Mouse (Mus musculus) heart, embryonic 10.5 days (tissue): Measurements from ENCODE around the gene Ehbp1. TPM values are rescaled to one million over a fixed set of nuclear protein-coding genes. Genes with fewer than 3 reads are reported as not detected.
A peak's percentile ranks its signal among the peaks of the same experiment; 100 is the strongest.

ENCODE experiments used
- DNase-seq: peaks from one replicate; pipeline ENCODE4 v3.0.0-alpha.2; 2017; ENCODE audit warnings: low spot score
- H3K27ac ChIP-seq: fragments of 300-500 bp; sonication (generic); 2 replicates; pipeline ENCODE4 v1.5.1; 2016; ENCODE audit warnings: mild to moderate bottlenecking
- H3K27me3 ChIP-seq: fragments of 300-500 bp; sonication (generic); 2 replicates; pipeline ENCODE4 v1.6.1; 2016; ENCODE audit warnings: mild to moderate bottlenecking; ENCODE audit not compliant: poor library complexity, insufficient read depth, severe bottlenecking
- H3K36me3 ChIP-seq: fragments of 300-500 bp; sonication (generic); 2 replicates; pipeline ENCODE4 v1.6.1; 2016; ENCODE audit warnings: mild to moderate bottlenecking, moderate library complexity
- H3K4me1 ChIP-seq: fragments of 300-500 bp; sonication (generic); 2 replicates; pipeline ENCODE4 v1.6.1; 2016; ENCODE audit warnings: mild to moderate bottlenecking
- H3K4me3 ChIP-seq: fragments of 300-500 bp; sonication (generic); 2 replicates; pipeline ENCODE4 v1.5.1; 2016; ENCODE audit warnings: mild to moderate bottlenecking, moderate library complexity
- H3K9me3 ChIP-seq: fragments of 300-500 bp; sonication (generic); 2 replicates; pipeline ENCODE4 v1.6.1; 2016; ENCODE audit warnings: mild to moderate bottlenecking, moderate library complexity
- WGBS: fragments of 180-500 bp; shearing (Covaris S2); methylation state at CpG from one replicate; pipeline ENCODE4 v1.1.7; 2016; 5-methylcytosine and 5-hydroxymethylcytosine counted together
- polyA plus RNA-seq: library from polyadenylated mRNA; unstranded; fragments of >200 nt; fragmentation: Nextera tagmentation; extraction: Ambion mirVana; gene quantifications from 2 replicates; pipeline ENCODE4 v1.2.1, GENCODE M21; 2016

Ehbp1 gene
- polyA plus RNA-seq, 1 experiment from 2014 or later: 10.6 TPM

DNA sequence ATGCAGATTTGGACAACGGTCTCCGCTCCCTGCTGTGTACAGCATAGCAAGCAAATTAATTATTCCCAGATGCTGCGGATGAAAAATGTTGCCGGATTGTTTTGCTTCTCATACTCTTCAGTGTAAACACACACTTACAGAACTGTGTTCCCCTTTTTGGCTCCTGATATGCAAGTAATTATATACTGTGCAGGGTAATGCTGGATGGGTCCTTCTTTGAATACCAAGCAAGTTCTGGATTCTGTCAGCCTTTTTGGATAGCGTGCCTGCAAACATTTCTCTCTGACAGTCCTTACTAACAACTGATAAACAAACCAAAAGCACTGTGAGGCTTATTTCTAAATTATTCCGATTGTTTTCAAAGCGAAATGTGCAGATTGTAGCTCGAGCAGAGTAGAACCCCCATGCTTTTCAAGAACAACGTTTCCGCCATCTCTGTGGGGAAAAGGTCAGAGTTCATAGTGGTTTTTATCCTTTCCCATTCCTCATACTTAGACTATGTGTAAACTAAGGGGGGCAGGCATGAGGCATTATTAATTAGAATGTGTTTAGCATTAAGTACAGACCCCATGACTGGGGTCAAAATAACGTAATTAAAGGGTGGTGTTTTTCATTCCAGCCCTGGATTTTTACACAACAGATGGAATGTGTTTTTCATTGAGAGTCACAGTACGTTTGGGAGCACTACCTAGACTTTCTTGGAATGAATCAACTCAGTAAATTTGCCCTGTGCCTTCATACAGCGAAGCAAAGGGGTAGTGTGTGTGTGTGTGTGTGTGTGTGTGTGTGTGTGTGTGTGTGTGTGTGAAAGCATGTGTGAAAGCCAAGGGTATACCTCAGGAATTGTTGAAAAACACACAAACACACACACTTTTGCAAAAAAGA lies 5.8 kb upstream of the Ehbp1 start:
- Histone ChIP-seq H3K4me3 (no peak overlapping the region), H3K4me1 (peaks cover 4% of the 10 kb centered on the region; the same call in 1 of the 2 replicates), H3K27ac (no peak overlapping the region), H3K36me3 (no peaks in the 10 kb centered on the region), H3K9me3 (no peaks in the 10 kb centered on the region), H3K27me3 (no peaks in the 10 kb centered on the region)
- DNase-seq: no peak
- WGBS: 65% methylated on average over 13 of the region's 13 CpGs

DNA sequence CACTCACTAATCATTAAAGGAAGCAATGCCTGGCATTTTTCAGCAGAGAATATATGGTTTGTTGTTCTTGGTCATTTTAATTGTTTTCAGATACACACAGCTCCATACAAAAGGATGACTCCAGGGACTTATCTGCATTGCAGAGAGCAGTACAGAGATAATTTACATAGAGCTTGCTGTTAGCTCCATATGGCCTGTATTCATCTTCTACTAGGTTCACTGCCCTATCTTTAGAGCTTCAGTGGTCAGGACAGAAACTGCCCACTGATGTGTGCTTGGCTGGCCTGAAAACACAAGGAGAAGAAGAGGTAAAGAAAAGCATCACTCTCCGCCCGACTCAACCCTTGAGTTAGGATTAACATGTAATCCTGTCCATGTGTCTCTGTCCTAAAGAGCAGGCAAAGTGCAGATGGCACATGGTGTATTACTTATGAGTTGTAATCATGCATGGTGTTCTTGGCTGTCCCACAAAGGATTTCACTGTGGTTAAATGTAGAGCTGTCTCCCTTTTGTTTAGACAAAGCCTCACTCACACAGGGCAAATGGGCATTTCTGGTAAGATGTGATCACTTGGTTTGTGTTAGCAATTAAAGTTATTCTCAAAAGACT lies 14.7 kb downstream of the Ehbp1 start:
- Histone ChIP-seq H3K4me3 (no peak overlapping the region), H3K36me3 (no peaks in the 10 kb centered on the region), H3K27ac (no peak overlapping the region), H3K27me3 (no peaks in the 10 kb centered on the region), H3K9me3 (no peaks in the 10 kb centered on the region), H3K4me1 (no peaks in the 10 kb centered on the region)
- WGBS: 87% methylated on average over 2 of the region's 2 CpGs
- DNase-seq: no peak

DNA sequence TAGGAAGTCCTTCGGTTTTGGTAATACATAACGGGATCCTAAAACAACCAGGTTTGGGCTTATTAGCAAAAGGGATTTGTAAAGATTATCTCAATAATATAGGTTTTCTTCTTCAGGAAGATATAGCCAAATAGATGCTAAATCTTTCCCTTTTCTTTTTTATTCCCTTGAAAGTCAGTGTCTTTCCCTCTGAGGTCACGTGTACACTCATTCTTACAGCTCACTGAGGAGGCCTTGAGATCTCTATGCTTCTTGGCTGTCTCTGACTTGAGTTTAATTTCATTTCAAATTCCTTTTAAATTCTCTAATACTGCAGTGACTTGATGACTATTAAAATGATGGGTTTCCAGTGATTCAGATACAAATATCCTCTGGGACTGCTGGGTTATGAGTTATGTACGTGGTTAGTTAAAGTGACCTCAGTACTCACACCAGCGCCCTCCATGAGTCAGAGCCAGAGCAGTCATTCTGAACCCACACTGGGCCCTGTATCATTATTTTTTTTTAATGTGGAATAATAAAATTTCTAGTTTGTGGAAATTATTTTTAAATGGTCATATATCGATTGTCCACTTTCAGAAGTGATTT lies 24.2 kb downstream of the Ehbp1 start:
- H3K27ac ChIP-seq: no peak overlapping the region
- 90% methylated on average over 6 of the region's 6 CpGs for WGBS
- no peak overlapping the region for H3K4me3 ChIP-seq
- no peaks in the 10 kb centered on the region for H3K9me3 ChIP-seq
- no peaks in the 10 kb centered on the region for H3K36me3 ChIP-seq
- no peaks in the 10 kb centered on the region for H3K27me3 ChIP-seq
- no peaks in the 10 kb centered on the region for H3K4me1 ChIP-seq
- no peak for DNase-seq

DNA sequence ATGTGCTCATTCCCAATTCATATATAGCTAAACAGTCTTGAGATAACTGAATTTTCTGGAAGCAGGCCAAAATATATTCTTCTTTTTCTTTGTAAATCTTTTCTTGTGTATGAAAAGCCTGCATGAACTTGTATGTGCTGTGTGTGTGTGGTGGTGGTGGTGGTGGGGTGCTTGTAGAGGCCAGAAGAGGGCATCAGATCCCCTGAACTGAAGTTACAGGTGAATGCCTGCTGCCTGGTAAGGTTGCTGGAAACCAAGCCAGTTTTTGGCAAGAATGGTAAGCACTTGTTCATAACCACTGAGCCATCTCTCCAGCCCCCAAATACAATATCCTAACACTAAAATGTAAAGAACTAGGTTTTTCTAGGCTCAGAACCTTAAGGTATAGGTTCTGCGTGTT lies 26.3 kb downstream of the Ehbp1 start:
- H3K27ac ChIP-seq: no peak overlapping the region
- H3K4me1 ChIP-seq: no peaks in the 10 kb centered on the region
- H3K4me3 ChIP-seq: no peak overlapping the region
- WGBS: 79% methylated on average over 1 of the region's 1 CpGs
- no peaks in the 10 kb centered on the region for H3K9me3 ChIP-seq
- no peaks in the 10 kb centered on the region for H3K36me3 ChIP-seq
- DNase-seq: no peak
- no peaks in the 10 kb centered on the region for H3K27me3 ChIP-seq

GRCm38 (mm10) chr11:22301164-22301563 lies 40.9 kb downstream of the Ehbp1 start:
- Histone ChIP-seq H3K27ac (no peak overlapping the region), H3K9me3 (no peaks in the 10 kb centered on the region)
- WGBS: 62% methylated on average over 6 of the region's 6 CpGs

DNA sequence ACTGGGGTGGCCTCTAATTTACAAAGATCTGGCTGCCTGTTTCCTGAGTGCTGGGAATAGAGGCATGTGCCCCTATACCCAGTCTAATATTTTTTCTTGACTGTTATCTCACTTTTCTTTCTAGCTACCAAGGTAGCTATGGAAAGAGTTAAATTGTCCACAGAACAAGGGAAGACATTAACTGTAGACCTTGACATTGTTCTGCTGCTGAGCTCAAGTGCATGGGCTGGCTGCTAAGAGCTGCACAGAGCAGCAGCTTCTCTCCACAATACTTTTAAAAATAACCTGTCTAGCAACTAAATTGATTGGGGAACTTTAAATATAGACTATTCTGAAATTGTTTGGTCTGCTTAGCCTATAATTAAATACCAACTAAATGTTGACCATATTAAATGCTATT lies 52.9 kb downstream of the Ehbp1 start:
- Histone ChIP-seq H3K27ac (no peak overlapping the region), H3K9me3 (no peaks in the 10 kb centered on the region), H3K4me3 (no peak overlapping the region), H3K4me1 (peaks cover 13% of the 10 kb centered on the region; the same call in 1 of the 2 replicates), H3K27me3 (no peaks in the 10 kb centered on the region), H3K36me3 (no peaks in the 10 kb centered on the region)
- no peak for DNase-seq

More at GRCm38 (mm10) chr11:22301164-22301563, 40.9 kb downstream of the Ehbp1 start:
- no peak for DNase-seq
- Histone ChIP-seq H3K27me3 (no peaks in the 10 kb centered on the region), H3K4me1 (no peaks in the 10 kb centered on the region), H3K36me3 (no peaks in the 10 kb centered on the region), H3K4me3 (no peak overlapping the region)

- Histone ChIP-seq H3K9me3 (no peaks in the 10 kb centered on the region), H3K36me3 (no peaks in the 10 kb centered on the region), H3K4me3 (peak overlapping the region; percentile 96), H3K27ac (peak overlapping the region; percentile 89), H3K4me1 (peaks cover 17% of the 10 kb centered on the region; the same call in 1 of the 2 replicates), H3K27me3 (no peaks in the 10 kb centered on the region)
- no peak for DNase-seq
- under 1% methylated on average over 6 of the region's 6 CpGs for WGBS
Measured at GRCm38 (mm10) chr11:22287513-22287900, 54.6 kb downstream of the Ehbp1 start.

GRCm38 (mm10) chr11:22286885-22287512 lies 55.1 kb downstream of the Ehbp1 start:
- peaks cover 4% of the 10 kb centered on the region; the same call in 1 of the 2 replicates for H3K36me3 ChIP-seq
- peak overlapping the region; percentile 96 for H3K4me3 ChIP-seq
- DNase-seq: peak; percentile 98
- H3K27ac ChIP-seq: peak overlapping the region; percentile 96
- no peaks in the 10 kb centered on the region for H3K9me3 ChIP-seq
- WGBS: 1% methylated on average over 39 of the region's 43 CpGs
- H3K27me3 ChIP-seq: no peaks in the 10 kb centered on the region
- H3K4me1 ChIP-seq: peaks cover 17% of the 10 kb centered on the region; the same call in 1 of the 2 replicates

GRCm38 (mm10) chr11:22286371-22286872 lies 55.7 kb downstream of the Ehbp1 start:
- H3K27me3 ChIP-seq: no peaks in the 10 kb centered on the region
- H3K27ac ChIP-seq: peak overlapping the region; percentile 96
- peak; percentile 87 for DNase-seq
- no peaks in the 10 kb centered on the region for H3K9me3 ChIP-seq
- H3K36me3 ChIP-seq: peaks cover 9% of the 10 kb centered on the region
- peaks cover 17% of the 10 kb centered on the region; the same call in 1 of the 2 replicates for H3K4me1 ChIP-seq
- H3K4me3 ChIP-seq: peak overlapping the region; percentile 96
- WGBS: under 1% methylated on average over 32 of the region's 39 CpGs

GRCm38 (mm10) chr11:22276656-22277055 lies 65.4 kb downstream of the Ehbp1 start:
- Histone ChIP-seq H3K9me3 (no peaks in the 10 kb centered on the region), H3K4me3 (no peak overlapping the region), H3K27me3 (no peaks in the 10 kb centered on the region), H3K4me1 (no peaks in the 10 kb centered on the region), H3K36me3 (peaks cover 26% of the 10 kb centered on the region), H3K27ac (no peak overlapping the region)
- WGBS: 93% methylated on average over 3 of the region's 3 CpGs
- no peak for DNase-seq

- 47% methylated on average over 2 of the region's 2 CpGs for WGBS
- H3K9me3 ChIP-seq: no peaks in the 10 kb centered on the region
- H3K27me3 ChIP-seq: no peaks in the 10 kb centered on the region
- H3K36me3 ChIP-seq: peaks cover 15% of the 10 kb centered on the region
- H3K4me3 ChIP-seq: no peak overlapping the region
- H3K27ac ChIP-seq: no peak overlapping the region
- DNase-seq: no peak
- H3K4me1 ChIP-seq: no peaks in the 10 kb centered on the region
Measured at GRCm38 (mm10) chr11:22274144-22274543, 67.9 kb downstream of the Ehbp1 start.

DNA sequence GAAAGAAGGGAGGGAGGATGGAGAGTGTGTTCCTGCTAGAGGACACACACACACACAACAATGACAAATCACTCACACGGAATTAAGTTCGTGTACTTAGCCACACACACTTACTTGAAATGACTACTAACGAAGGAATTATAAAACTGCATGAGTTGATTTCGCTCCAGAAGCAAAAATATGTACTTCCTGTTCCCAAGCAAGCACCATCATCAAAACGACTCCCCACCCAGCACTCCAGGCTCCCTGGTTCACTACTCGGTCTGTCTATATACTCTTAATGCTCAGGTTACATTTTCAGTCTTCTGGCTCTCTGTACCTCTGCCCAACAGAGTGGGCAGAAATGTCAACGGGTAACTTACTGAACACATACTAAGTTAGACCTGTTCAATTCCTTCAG lies 68.7 kb downstream of the Ehbp1 start:
- Histone ChIP-seq H3K27ac (no peak overlapping the region), H3K4me1 (no peaks in the 10 kb centered on the region), H3K27me3 (no peaks in the 10 kb centered on the region), H3K4me3 (no peak overlapping the region), H3K36me3 (peaks cover 15% of the 10 kb centered on the region), H3K9me3 (no peaks in the 10 kb centered on the region)
- WGBS: 88% methylated on average over 7 of the region's 7 CpGs
- DNase-seq: no peak
